Mouse (Mus musculus) midbrain, embryonic 10.5 days (tissue): ENCODE measurements around the gene Hist1h2ae. TPM values are rescaled to one million over a fixed set of nuclear protein-coding genes. Genes with fewer than 3 reads are reported as not detected.

Source experiments
- DNase-seq: peaks from one replicate; pipeline ENCODE4 v3.0.0-alpha.2; 2017; ENCODE audit warnings: low spot score
- H3K27ac ChIP-seq: fragments of 300-500 bp; sonication (generic); replicated peaks from 2 replicates; pipeline ENCODE4 v1.5.1; 2016; ENCODE audit warnings: mild to moderate bottlenecking
- H3K27me3 ChIP-seq: fragments of 300-500 bp; sonication (generic); 2 replicates; pipeline ENCODE4 v1.6.1; 2016; ENCODE audit warnings: low read depth, mild to moderate bottlenecking; ENCODE audit not compliant: poor library complexity, severe bottlenecking
- H3K36me3 ChIP-seq: fragments of 300-500 bp; sonication (generic); 2 replicates; pipeline ENCODE4 v1.6.1; 2016; ENCODE audit warnings: mild to moderate bottlenecking, moderate library complexity
- H3K4me1 ChIP-seq: fragments of 300-500 bp; sonication (generic); 2 replicates; pipeline ENCODE4 v1.6.1; 2016
- H3K4me3 ChIP-seq: fragments of 300-500 bp; sonication (generic); 2 replicates; pipeline ENCODE4 v1.5.1; 2016; ENCODE audit warnings: mild to moderate bottlenecking, moderate library complexity
- H3K9me3 ChIP-seq: fragments of 300-500 bp; sonication (generic); replicated peaks from 2 replicates; pipeline ENCODE4 v1.6.1; 2016; ENCODE audit warnings: mild to moderate bottlenecking
- WGBS: fragments of 180-500 bp; shearing (Covaris S2); methylation state at CpG from one replicate; pipeline ENCODE4 v1.1.7; 2016; 5-methylcytosine and 5-hydroxymethylcytosine counted together
- microRNA-seq: library from miRNA; unstranded; fragments of <30 nt; microRNA quantifications from one replicate; pipeline ENCODE4, GENCODE M21; 2017
- polyA plus RNA-seq: library from polyadenylated mRNA; unstranded; fragments of >200 nt; fragmentation: Nextera tagmentation; extraction: Ambion mirVana; gene quantifications from 2 replicates; pipeline ENCODE4 v1.2.1, GENCODE M21; 2016

The Hist1h2ae gene
- polyA plus RNA-seq, 1 experiment from 2014 or later = 104 TPM

DNA sequence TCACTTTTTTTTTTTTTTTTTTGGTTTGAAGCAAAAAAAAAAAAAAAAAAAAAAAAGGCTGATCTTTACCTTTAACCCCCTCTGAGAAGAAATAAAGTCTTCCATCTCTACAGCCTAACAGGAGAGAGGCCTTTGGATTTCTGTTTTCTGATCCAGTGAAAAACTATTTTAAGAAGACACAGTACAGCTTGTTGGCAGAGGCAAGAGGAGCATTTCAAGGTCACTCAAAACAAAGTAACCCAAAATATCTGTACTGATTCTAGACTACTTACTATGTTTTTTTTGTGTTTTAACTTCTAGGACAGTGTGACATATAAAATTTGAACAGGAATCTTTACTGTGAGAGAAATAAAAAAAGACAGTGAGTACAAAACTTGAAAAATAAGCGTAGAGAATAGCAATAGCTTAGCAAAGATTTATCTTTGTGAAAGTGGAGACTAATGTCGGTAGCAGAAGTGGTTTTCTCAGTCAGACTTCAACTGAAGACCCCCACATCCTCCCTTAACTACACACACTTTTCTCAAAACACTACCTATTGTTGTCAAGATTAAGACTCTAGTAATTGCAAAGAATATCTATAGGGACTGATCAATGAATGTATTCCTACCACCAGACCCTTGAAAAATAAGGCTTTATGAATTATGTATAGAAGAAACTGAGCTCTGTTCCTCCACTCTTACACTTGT, 41.4 kb downstream of the Hist1h2ae start:
- no peaks in the 10 kb centered on the region for H3K9me3 ChIP-seq
- H3K4me1 ChIP-seq = peaks cover 50% of the 10 kb centered on the region
- no peak for DNase-seq
- H3K36me3 ChIP-seq = no peaks in the 10 kb centered on the region
- no peaks in the 10 kb centered on the region for H3K27me3 ChIP-seq
- peak overlapping the region; percentile 65 for H3K4me3 ChIP-seq
- H3K27ac ChIP-seq = peak overlapping the region; percentile 97
- WGBS = 35% methylated on average over 2 of the region's 2 CpGs

DNA sequence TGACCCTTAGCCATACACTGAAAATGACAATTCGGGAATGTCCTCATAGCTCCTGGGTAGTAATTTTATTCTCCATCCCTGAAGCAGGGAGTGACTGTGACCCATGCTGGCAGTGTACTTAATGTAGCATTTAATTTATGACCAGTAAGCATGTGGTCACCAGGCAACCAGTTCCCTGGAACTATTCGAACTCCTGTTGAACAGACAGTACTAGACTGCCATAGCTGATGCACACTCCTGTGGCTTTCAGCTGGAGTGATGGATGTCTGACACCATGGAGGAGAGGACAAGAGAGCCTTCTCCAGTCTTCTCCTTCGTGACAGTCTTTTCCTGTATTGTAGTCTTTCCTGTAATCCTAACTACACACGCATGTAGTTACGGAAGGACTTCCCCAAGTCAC, 42.0 kb downstream of the Hist1h2ae start:
- Histone ChIP-seq H3K4me1 (peaks cover 46% of the 10 kb centered on the region), H3K36me3 (no peaks in the 10 kb centered on the region), H3K9me3 (no peaks in the 10 kb centered on the region), H3K27me3 (no peaks in the 10 kb centered on the region), H3K27ac (no peak overlapping the region; the same call in 1 of the 2 replicates), H3K4me3 (peak overlapping the region; percentile 17; the same call in 1 of the 2 replicates)
- WGBS = 90% methylated on average over 5 of the region's 5 CpGs
- DNase-seq = no peak

- Histone ChIP-seq H3K27me3 (no peaks in the 10 kb centered on the region), H3K4me3 (peak overlapping the region; percentile 51), H3K4me1 (peaks cover 35% of the 10 kb centered on the region), H3K27ac (peak overlapping the region; percentile 78), H3K9me3 (no peaks in the 10 kb centered on the region), H3K36me3 (no peaks in the 10 kb centered on the region)
- 0% methylated on average over 17 of the region's 17 CpGs for WGBS
- DNase-seq = peak; percentile 90
Measured at GRCm38 (mm10) chr13:23526312-23526711, 44.7 kb downstream of the Hist1h2ae start.

- WGBS = 3% methylated on average over 10 of the region's 10 CpGs
- H3K36me3 ChIP-seq = no peaks in the 10 kb centered on the region
- H3K4me1 ChIP-seq = peaks cover 35% of the 10 kb centered on the region
- no peak overlapping the region for H3K27ac ChIP-seq
- no peaks in the 10 kb centered on the region for H3K9me3 ChIP-seq
- no peaks in the 10 kb centered on the region for H3K27me3 ChIP-seq
- DNase-seq = no peak
- peak overlapping the region; percentile 51 for H3K4me3 ChIP-seq
Measured at GRCm38 (mm10) chr13:23525901-23526300, 45.1 kb downstream of the Hist1h2ae start.

DNA sequence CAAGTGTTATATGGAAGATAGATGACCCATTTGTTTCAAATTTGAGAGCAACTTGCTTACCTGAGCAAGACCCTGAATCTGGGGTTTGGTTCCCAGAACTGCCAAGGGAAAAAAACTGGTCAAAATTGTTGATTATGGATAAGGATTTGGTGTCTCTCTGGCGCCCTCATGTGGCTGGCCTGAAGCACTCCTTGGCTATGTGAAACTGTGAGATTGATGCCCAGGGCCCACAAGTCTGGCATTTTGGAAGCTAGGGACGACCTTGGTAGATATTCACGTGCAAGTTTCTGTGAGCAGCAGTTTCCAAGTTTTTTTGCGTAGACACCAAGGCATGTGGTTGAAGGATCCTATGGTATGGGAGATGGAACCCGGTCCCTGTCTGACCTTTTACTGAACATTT, 46.4 kb downstream of the Hist1h2ae start:
- WGBS = 7% methylated on average over 5 of the region's 5 CpGs
- H3K36me3 ChIP-seq = no peaks in the 10 kb centered on the region
- H3K4me3 ChIP-seq = peak overlapping the region; percentile 29
- H3K9me3 ChIP-seq = no peaks in the 10 kb centered on the region
- peak; percentile 87 for DNase-seq
- no peaks in the 10 kb centered on the region for H3K27me3 ChIP-seq
- no peak overlapping the region for H3K27ac ChIP-seq
- H3K4me1 ChIP-seq = peaks cover 39% of the 10 kb centered on the region

DNA sequence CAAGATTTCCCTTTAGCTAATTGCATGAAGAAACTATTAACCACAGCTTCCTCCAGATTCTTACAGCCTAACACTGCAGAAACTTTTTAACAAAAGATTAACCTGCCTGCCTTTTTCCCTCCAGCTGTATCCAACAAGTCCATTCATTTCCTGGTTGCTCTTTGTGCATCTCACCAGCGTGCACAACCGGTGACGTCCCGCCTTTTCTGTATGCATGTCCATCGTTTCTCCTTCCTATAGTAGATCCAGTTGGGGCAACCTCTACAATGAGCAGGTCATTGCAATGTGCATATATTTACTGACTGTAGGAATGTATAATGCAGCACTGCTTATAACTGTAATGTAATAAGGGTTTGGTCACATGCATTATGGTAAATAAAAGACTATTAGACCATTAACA, 47.0 kb downstream of the Hist1h2ae start:
- H3K4me3 ChIP-seq = no peak overlapping the region
- H3K4me1 ChIP-seq = peaks cover 35% of the 10 kb centered on the region
- H3K27me3 ChIP-seq = no peaks in the 10 kb centered on the region
- no peak overlapping the region for H3K27ac ChIP-seq
- H3K9me3 ChIP-seq = no peaks in the 10 kb centered on the region
- H3K36me3 ChIP-seq = no peaks in the 10 kb centered on the region
- 62% methylated on average over 5 of the region's 5 CpGs for WGBS
- DNase-seq = no peak

GRCm38 (mm10) chr13:23521703-23522102, 49.3 kb downstream of the Hist1h2ae start:
- Histone ChIP-seq H3K4me3 (peak overlapping the region; percentile 20; the same call in 1 of the 2 replicates), H3K9me3 (no peaks in the 10 kb centered on the region), H3K4me1 (peaks cover 22% of the 10 kb centered on the region), H3K27me3 (no peaks in the 10 kb centered on the region), H3K36me3 (no peaks in the 10 kb centered on the region), H3K27ac (no peak overlapping the region)
- peak; percentile 72 for DNase-seq
- WGBS = under 1% methylated on average over 14 of the region's 14 CpGs

Small RNA genes within 50 kb of the gene (microRNA-seq; reads per million reads assigned to microRNA genes)
- gene Gm44297 (0.90 reads per million), gene Gm44359 (not detected), gene Gm44394 (not detected)

Other genes starting within 250 kb of the Hist1h2ae start
- gene Zfp322a, start 202.0 kb downstream of the Hist1h2ae start, polyA plus RNA-seq = 55.6 and 58.6 TPM in 2 replicates
- 14.3 and 14.7 TPM in 2 replicates for gene Abt1, start 147.4 kb downstream of the Hist1h2ae start, polyA plus RNA-seq
- gene Btn1a1, start 105.3 kb downstream of the Hist1h2ae start, polyA plus RNA-seq = 0.04 and 0.06 TPM in 2 replicates
- gene Btn2a2, start 82.4 kb downstream of the Hist1h2ae start, polyA plus RNA-seq = 0.26 and 0.38 TPM in 2 replicates
- gene Hist1h4h, start 40.2 kb downstream of the Hist1h2ae start, polyA plus RNA-seq = 2.0 and 4.1 TPM in 2 replicates
- 4.7 and 9.5 TPM in 2 replicates for gene Hist1h2af, start 37.3 kb downstream of the Hist1h2ae start, polyA plus RNA-seq
- gene Hist1h3g, start 35.8 kb downstream of the Hist1h2ae start, polyA plus RNA-seq = 5.5 and 5.6 TPM in 2 replicates
- gene Hist1h2bh, start 27.8 kb downstream of the Hist1h2ae start, polyA plus RNA-seq = 1.00 and 1.0 TPM in 2 replicates
- gene Hist1h3f, start 27.2 kb downstream of the Hist1h2ae start, polyA plus RNA-seq = 1.1 and 1.5 TPM in 2 replicates
- gene Hist1h4f, start 19.6 kb downstream of the Hist1h2ae start, polyA plus RNA-seq = 1.7 TPM in 1 of 2 replicates, not detected in the other
- 0.58 and 0.63 TPM in 2 replicates for gene Hist1h1d, start 18.0 kb downstream of the Hist1h2ae start, polyA plus RNA-seq
- gene Hist1h3e, start 8.9 kb downstream of the Hist1h2ae start, polyA plus RNA-seq = 5.1 and 7.2 TPM in 2 replicates
- gene Hist1h2bg, start 176 bp upstream of the Hist1h2ae start, polyA plus RNA-seq = 4.5 and 6.4 TPM in 2 replicates
- gene Hist1h2bf, start 3.0 kb upstream of the Hist1h2ae start, polyA plus RNA-seq = 3.8 TPM in 2 replicates
- 0.67 and 1.3 TPM in 2 replicates for gene Hist1h2ad, start 3.2 kb upstream of the Hist1h2ae start, polyA plus RNA-seq
- 6.2 and 10.8 TPM in 2 replicates for gene Hist1h3d, start 4.5 kb upstream of the Hist1h2ae start, polyA plus RNA-seq
- gene Hist1h4d, start 10.4 kb upstream of the Hist1h2ae start, polyA plus RNA-seq = 95.1 and 103 TPM in 2 replicates
- 3.1 and 3.2 TPM in 2 replicates for gene Hist1h2be, start 49.9 kb upstream of the Hist1h2ae start, polyA plus RNA-seq
- gene Hist1h1e, start 51.3 kb upstream of the Hist1h2ae start, polyA plus RNA-seq = 18.0 and 22.4 TPM in 2 replicates
- 1.3 TPM in 2 replicates for gene Hist1h2ac, start 112.7 kb upstream of the Hist1h2ae start, polyA plus RNA-seq
- gene Hist1h2bc, start 113.0 kb upstream of the Hist1h2ae start, polyA plus RNA-seq = 22.1 and 23.9 TPM in 2 replicates
- not detected in 2 replicates for gene Hist1h1t, start 124.6 kb upstream of the Hist1h2ae start, polyA plus RNA-seq
- gene Hist1h4c, start 127.2 kb upstream of the Hist1h2ae start, polyA plus RNA-seq = 4.9 and 5.1 TPM in 2 replicates
- gene Hfe, start 139.6 kb upstream of the Hist1h2ae start, polyA plus RNA-seq = 2.3 and 2.5 TPM in 2 replicates
- 8.8 and 9.5 TPM in 2 replicates for gene Hist1h1c, start 167.6 kb upstream of the Hist1h2ae start, polyA plus RNA-seq
- 7.3 and 9.5 TPM in 2 replicates for gene Hist1h3c, start 174.4 kb upstream of the Hist1h2ae start, polyA plus RNA-seq
- gene Hist1h2bb, start 175.5 kb upstream of the Hist1h2ae start, polyA plus RNA-seq = 2.3 and 2.4 TPM in 2 replicates
- 44.4 and 45.3 TPM in 2 replicates for gene Hist1h2ab, start 179.9 kb upstream of the Hist1h2ae start, polyA plus RNA-seq
- gene Hist1h3b, start 181.0 kb upstream of the Hist1h2ae start, polyA plus RNA-seq = 8.1 and 11.3 TPM in 2 replicates
- gene Hist1h4b, start 185.8 kb upstream of the Hist1h2ae start, polyA plus RNA-seq = 4.9 and 6.9 TPM in 2 replicates
- gene Hist1h4a, start 190.0 kb upstream of the Hist1h2ae start, polyA plus RNA-seq = 0.42 TPM in 1 of 2 replicates, not detected in the other
- gene Hist1h3a, start 191.2 kb upstream of the Hist1h2ae start, polyA plus RNA-seq = 3.6 and 3.9 TPM in 2 replicates
- 1.7 and 2.7 TPM in 2 replicates for gene Hist1h1a, start 192.4 kb upstream of the Hist1h2ae start, polyA plus RNA-seq
- 0.20 TPM in 1 of 2 replicates, not detected in the other for gene Trim38, start 198.7 kb upstream of the Hist1h2ae start, polyA plus RNA-seq
- gene Slc17a2, start 235.8 kb upstream of the Hist1h2ae start, polyA plus RNA-seq = not detected in 2 replicates